Mouse (Mus musculus): ENCODE data around the gene Tbc1d22a. TPM values are rescaled to one million over a fixed set of nuclear protein-coding genes. Genes with fewer than 3 reads are reported as not detected.
A peak's percentile ranks its signal among the peaks of the same experiment; 100 is the strongest.
"Not testable (repeated sequence)": the region's sequence is repeated elsewhere in the genome, so short reads cannot be mapped to it uniquely, and the experiment has no call there.

The Tbc1d22a gene
- polyA plus RNA-seq, 1 experiment from 2014 or later, result 11.7 TPM

DNA sequence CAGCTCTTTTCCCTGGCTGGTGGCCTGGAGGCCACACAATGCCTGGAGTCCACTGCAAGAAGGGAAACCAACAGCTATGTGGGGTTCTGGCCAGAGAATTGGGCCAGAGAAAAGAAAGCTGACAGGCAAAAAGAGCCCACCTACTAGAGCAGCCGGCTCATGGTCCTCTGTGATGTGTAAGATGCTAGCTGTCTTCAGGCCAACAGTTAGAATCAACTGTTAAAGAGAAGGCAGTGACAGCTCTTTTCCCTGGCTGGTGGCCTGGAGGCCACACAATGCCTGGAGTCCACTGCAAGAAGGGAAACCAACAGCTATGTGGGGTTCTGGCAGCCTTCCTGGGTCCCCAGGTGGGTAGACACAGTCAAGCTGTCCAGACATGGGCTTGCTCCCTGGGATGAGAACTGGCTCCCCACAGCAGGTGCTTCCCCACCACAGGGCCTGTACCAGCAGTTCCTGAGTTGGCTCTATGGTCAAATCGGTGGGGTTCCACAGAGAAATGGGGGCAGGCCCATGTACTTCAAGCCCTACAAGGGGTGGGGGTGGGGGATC, 36.5 kb upstream of the Tbc1d22a start:
- H3K9ac ChIP-seq (ENCODE audit: low read depth, low read length); H3K9me3 ChIP-seq (ENCODE audit: control insufficient read depth, low read length); H3K4me2 ChIP-seq; H3K4me3 ChIP-seq (ENCODE audit: low read depth, low read length); DNase-seq (ENCODE audit: low spot score); ATAC-seq (replicated peaks; ENCODE audit: low FRiP score); H3K27ac ChIP-seq (ENCODE audit: low read depth, low read length); H3K36me3 ChIP-seq (ENCODE audit: control insufficient read depth, insufficient read depth, low read length); H3K27me3 ChIP-seq (replicated peaks; ENCODE audit: control insufficient read depth, insufficient read depth, low read length): not testable (repeated sequence)
- 78% methylated on average over 2 of the region's 2 CpGs for WGBS
- peaks cover 25% of the 10 kb centered on the region for H3K4me1 ChIP-seq (replicated peaks; ENCODE audit: control insufficient read depth, insufficient read depth, low read length)

- Histone ChIP-seq H3K36me3 (ENCODE audit: control insufficient read depth, insufficient read depth, low read length) (no peaks in the 10 kb centered on the region), H3K27ac (ENCODE audit: low read depth, low read length) (no peak overlapping the region), H3K4me1 (replicated peaks; ENCODE audit: control insufficient read depth, insufficient read depth, low read length) (peaks cover 25% of the 10 kb centered on the region), H3K9ac (ENCODE audit: low read depth, low read length) (no peak overlapping the region), H3K27me3 (replicated peaks; ENCODE audit: control insufficient read depth, insufficient read depth, low read length) (no peaks in the 10 kb centered on the region; the same call in 1 of the 2 replicates), H3K4me2 (no peak overlapping the region), H3K4me3 (ENCODE audit: low read depth, low read length) (no peak overlapping the region), H3K9me3 (ENCODE audit: control insufficient read depth, low read length) (no peaks in the 10 kb centered on the region)
- 79% methylated on average over 6 of the region's 6 CpGs for WGBS
- DNase-seq (ENCODE audit: low spot score), result no peak
- ATAC-seq (replicated peaks; ENCODE audit: low FRiP score), result no peak
Observed at GRCm38 (mm10) chr15:86178594-86178993, 35.7 kb upstream of the Tbc1d22a start.

DNA sequence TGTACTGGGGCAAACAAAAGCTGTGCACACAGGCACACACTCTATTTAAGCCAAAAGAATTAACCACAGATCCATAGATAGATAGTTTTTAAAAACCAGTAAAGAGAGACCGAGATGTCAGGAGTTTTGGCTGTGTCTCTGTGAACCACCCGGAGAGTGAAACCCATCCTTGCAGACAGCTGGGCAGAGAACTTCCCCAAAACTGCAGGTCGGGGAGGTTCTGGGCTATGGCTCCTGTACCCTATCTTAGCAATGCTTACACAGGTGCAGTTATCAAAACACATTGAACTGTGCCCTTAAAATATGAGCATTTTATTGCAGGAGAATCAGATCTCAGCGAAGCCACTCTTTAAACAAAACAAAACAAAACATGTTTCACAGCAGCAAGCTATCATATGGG, 33.8 kb upstream of the Tbc1d22a start:
- WGBS, result 45% methylated on average over 4 of the region's 4 CpGs
- Histone ChIP-seq H3K9me3 (ENCODE audit: control insufficient read depth, low read length) (no peaks in the 10 kb centered on the region), H3K27me3 (replicated peaks; ENCODE audit: control insufficient read depth, insufficient read depth, low read length) (peaks cover 6% of the 10 kb centered on the region), H3K4me2 (no peak overlapping the region), H3K4me1 (replicated peaks; ENCODE audit: control insufficient read depth, insufficient read depth, low read length) (peaks cover 22% of the 10 kb centered on the region), H3K27ac (ENCODE audit: low read depth, low read length) (no peak overlapping the region), H3K4me3 (ENCODE audit: low read depth, low read length) (no peak overlapping the region), H3K9ac (ENCODE audit: low read depth, low read length) (no peak overlapping the region), H3K36me3 (ENCODE audit: control insufficient read depth, insufficient read depth, low read length) (no peaks in the 10 kb centered on the region)
- no peak for DNase-seq (ENCODE audit: low spot score)
- ATAC-seq (replicated peaks; ENCODE audit: low FRiP score), result no peak

- peaks cover 25% of the 10 kb centered on the region for H3K4me1 ChIP-seq (replicated peaks; ENCODE audit: control insufficient read depth, insufficient read depth, low read length)
- not testable (repeated sequence) for H3K4me2 ChIP-seq; H3K4me3 ChIP-seq (ENCODE audit: low read depth, low read length); DNase-seq (ENCODE audit: low spot score); H3K9me3 ChIP-seq (ENCODE audit: control insufficient read depth, low read length); H3K27ac ChIP-seq (ENCODE audit: low read depth, low read length); H3K9ac ChIP-seq (ENCODE audit: low read depth, low read length); H3K36me3 ChIP-seq (ENCODE audit: control insufficient read depth, insufficient read depth, low read length); ATAC-seq (replicated peaks; ENCODE audit: low FRiP score)
- peaks cover 12% of the 10 kb centered on the region for H3K27me3 ChIP-seq (replicated peaks; ENCODE audit: control insufficient read depth, insufficient read depth, low read length)
- 77% methylated on average over 3 of the region's 3 CpGs for WGBS
Observed at GRCm38 (mm10) chr15:86181321-86181720, 32.9 kb upstream of the Tbc1d22a start.

- Histone ChIP-seq H3K27ac (ENCODE audit: low read depth, low read length) (peak overlapping the region; percentile 58), H3K9ac (ENCODE audit: low read depth, low read length) (no peak overlapping the region), H3K4me1 (replicated peaks; ENCODE audit: control insufficient read depth, insufficient read depth, low read length) (peaks cover 30% of the 10 kb centered on the region), H3K27me3 (replicated peaks; ENCODE audit: control insufficient read depth, insufficient read depth, low read length) (peaks cover 15% of the 10 kb centered on the region), H3K4me2 (peak overlapping the region; percentile 50), H3K4me3 (ENCODE audit: low read depth, low read length) (no peak overlapping the region), H3K9me3 (ENCODE audit: control insufficient read depth, low read length) (no peaks in the 10 kb centered on the region), H3K36me3 (ENCODE audit: control insufficient read depth, insufficient read depth, low read length) (no peaks in the 10 kb centered on the region)
- WGBS, result 22% methylated on average over 11 of the region's 11 CpGs
- no peak for DNase-seq (ENCODE audit: low spot score)
- ATAC-seq (replicated peaks; ENCODE audit: low FRiP score), result no peak
Observed at GRCm38 (mm10) chr15:86181941-86182439, 32.3 kb upstream of the Tbc1d22a start.

GRCm38 (mm10) chr15:86182646-86183045, 31.6 kb upstream of the Tbc1d22a start:
- DNase-seq (ENCODE audit: low spot score), result no peak
- Histone ChIP-seq H3K9ac (ENCODE audit: low read depth, low read length) (no peak overlapping the region), H3K4me3 (ENCODE audit: low read depth, low read length) (no peak overlapping the region), H3K4me1 (replicated peaks; ENCODE audit: control insufficient read depth, insufficient read depth, low read length) (peaks cover 30% of the 10 kb centered on the region), H3K4me2 (peak overlapping the region; percentile 50), H3K36me3 (ENCODE audit: control insufficient read depth, insufficient read depth, low read length) (no peaks in the 10 kb centered on the region), H3K27ac (ENCODE audit: low read depth, low read length) (peak overlapping the region; percentile 58), H3K9me3 (ENCODE audit: control insufficient read depth, low read length) (no peaks in the 10 kb centered on the region), H3K27me3 (replicated peaks; ENCODE audit: control insufficient read depth, insufficient read depth, low read length) (peaks cover 15% of the 10 kb centered on the region)
- ATAC-seq (replicated peaks; ENCODE audit: low FRiP score), result no peak
- WGBS, result 50% methylated on average over 13 of the region's 13 CpGs

DNA sequence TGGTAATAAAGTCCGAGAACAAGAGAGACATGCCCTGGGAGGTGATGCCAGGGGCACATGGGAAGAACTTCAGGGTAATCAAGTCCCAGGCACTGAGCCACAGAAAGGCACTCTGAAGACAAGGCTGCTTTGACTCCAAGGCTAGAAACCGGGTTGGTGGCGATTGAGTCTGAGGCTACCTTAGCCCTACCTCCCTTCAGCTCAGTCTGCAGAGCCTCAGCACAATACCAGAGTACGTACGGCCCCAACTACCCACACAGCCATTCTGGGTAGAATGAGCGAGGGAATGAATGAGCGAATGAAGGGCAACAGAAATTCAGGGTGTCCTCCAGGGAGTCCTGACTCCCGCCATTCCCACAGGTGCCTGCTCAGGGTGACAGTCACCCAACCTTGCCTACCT, 30.8 kb upstream of the Tbc1d22a start:
- no peaks in the 10 kb centered on the region for H3K9me3 ChIP-seq (ENCODE audit: control insufficient read depth, low read length)
- ATAC-seq (replicated peaks; ENCODE audit: low FRiP score), result no peak

GRCm38 (mm10) chr15:86184071-86184470, 30.2 kb upstream of the Tbc1d22a start:
- H3K4me3 ChIP-seq (ENCODE audit: low read depth, low read length), result peak overlapping the region; percentile 80; the same call in 1 of the 2 replicates
- H3K4me2 ChIP-seq, result peak overlapping the region; percentile 94
- DNase-seq (ENCODE audit: low spot score) (no peak), ATAC-seq (replicated peaks; ENCODE audit: low FRiP score) (no peak)
- no peaks in the 10 kb centered on the region for H3K9me3 ChIP-seq (ENCODE audit: control insufficient read depth, low read length)
- no peak overlapping the region for H3K27ac ChIP-seq (ENCODE audit: low read depth, low read length)
- peaks cover 30% of the 10 kb centered on the region for H3K4me1 ChIP-seq (replicated peaks; ENCODE audit: control insufficient read depth, insufficient read depth, low read length)
- 63% methylated on average over 5 of the region's 5 CpGs for WGBS
- H3K27me3 ChIP-seq (replicated peaks; ENCODE audit: control insufficient read depth, insufficient read depth, low read length), result peaks cover 15% of the 10 kb centered on the region
- no peak overlapping the region for H3K9ac ChIP-seq (ENCODE audit: low read depth, low read length)
- H3K36me3 ChIP-seq (ENCODE audit: control insufficient read depth, insufficient read depth, low read length), result no peaks in the 10 kb centered on the region

More for the DNA sequence above, 30.8 kb upstream of the Tbc1d22a start:
- Histone ChIP-seq H3K4me3 (ENCODE audit: low read depth, low read length) (no peak overlapping the region), H3K4me2 (no peak overlapping the region), H3K27ac (ENCODE audit: low read depth, low read length) (no peak overlapping the region), H3K4me1 (replicated peaks; ENCODE audit: control insufficient read depth, insufficient read depth, low read length) (peaks cover 30% of the 10 kb centered on the region), H3K9ac (ENCODE audit: low read depth, low read length) (no peak overlapping the region), H3K27me3 (replicated peaks; ENCODE audit: control insufficient read depth, insufficient read depth, low read length) (peaks cover 15% of the 10 kb centered on the region), H3K36me3 (ENCODE audit: control insufficient read depth, insufficient read depth, low read length) (no peaks in the 10 kb centered on the region)
- WGBS, result 85% methylated on average over 8 of the region's 8 CpGs
- DNase-seq (ENCODE audit: low spot score), result no peak

Measured in liver, embryonic 11.5 days (tissue).